Mouse (Mus musculus) lung, adult 2 months (tissue): ENCODE measurements around the gene Tada2b.

Experiments used
- CTCF ChIP-seq: fragments of 200-500 bp; IDR thresholded peaks from 2 replicates; pipeline ENCODE4 v1.5.1; 2011; ENCODE audit warnings: mild to moderate bottlenecking, low read length, control low read depth; ENCODE audit not compliant: insufficient read depth
- POLR2A ChIP-seq: fragments of 200-500 bp; IDR thresholded peaks from 2 replicates; pipeline ENCODE4 v1.6.1; 2011; ENCODE audit warnings: low read depth, mild to moderate bottlenecking, control low read depth, low read length, borderline replicate concordance; ENCODE audit errors: extremely low read depth

DNA sequence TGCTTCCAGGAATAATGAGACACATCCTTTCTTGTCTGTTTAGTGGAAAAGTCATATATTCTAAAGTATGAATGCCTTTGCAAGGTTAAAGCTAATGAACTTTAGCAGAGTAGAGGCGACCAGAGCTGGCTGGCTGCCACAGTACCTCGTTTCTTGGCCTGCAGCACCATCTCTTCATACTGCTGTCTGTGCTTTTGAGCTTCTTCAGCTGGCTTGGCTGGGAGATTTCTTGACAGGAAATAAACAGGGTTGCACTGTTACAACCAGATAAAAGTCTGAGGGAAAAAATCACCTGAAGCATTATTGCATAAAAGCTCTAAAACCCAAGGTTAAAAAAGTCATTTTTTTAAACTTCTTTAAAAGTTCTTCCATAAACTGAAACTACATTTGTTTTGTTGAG, 38.7 kb upstream of the Tada2b start:
- TF ChIP-seq CTCF (no peak), POLR2A (no peak)
